Mouse (Mus musculus) liver, embryonic 14.5 days (tissue): Measurements from ENCODE around the gene Eefsec. TPM values are rescaled to one million over a fixed set of nuclear protein-coding genes. Genes with fewer than 3 reads are reported as not detected.
A peak's percentile ranks its signal among the peaks of the same experiment; 100 is the strongest.

Experiments
- ATAC-seq: fragments of 200-750 bp; cut with Nextera tagmentation; 2 replicates; pipeline ENCODE4 v1.8.0; 2017; ENCODE audit warnings: moderate number of reproducible peaks, mild to moderate bottlenecking, moderate library complexity; ENCODE audit not compliant: insufficient read depth
- DNase-seq, 3 experiments: peaks; one replicate each; pipeline ENCODE4 v3.0.0-alpha.2; 2012 to 2013; ENCODE audit warnings: low read depth in 3 of 3, low spot score in 3 of 3
- H3K27ac ChIP-seq: fragments of 300-500 bp; sonication (generic); 2 replicates; pipeline ENCODE4 v1.5.1; 2014; ENCODE audit warnings: moderate library complexity, mild to moderate bottlenecking, control low read depth, inconsistent platforms
- H3K27me3 ChIP-seq: fragments of 300-500 bp; sonication (generic); 2 replicates; pipeline ENCODE4 v1.6.1; 2014; ENCODE audit warnings: mild to moderate bottlenecking, low read length, moderate library complexity; ENCODE audit not compliant: control insufficient read depth, insufficient read depth
- H3K36me3 ChIP-seq: fragments of 300-500 bp; sonication (generic); replicated peaks from 2 replicates; pipeline ENCODE4 v1.6.1; 2014; ENCODE audit warnings: low read depth; ENCODE audit not compliant: control insufficient read depth, insufficient read depth
- H3K4me1 ChIP-seq, 2 experiments: fragments of 200-500 bp in 1 of 2; fragments of 300-500 bp in 1 of 2; sonication (generic) in 1 of 2; replicated peaks; 2 replicates each; pipeline ENCODE4 v1.6.1; 2012 to 2014; ENCODE audit warnings: antibody characterized with exemption in 1 of 2, inconsistent platforms in 1 of 2, low read length in 1 of 2; ENCODE audit not compliant: control insufficient read depth in 2 of 2, insufficient read depth in 2 of 2
- H3K4me2 ChIP-seq: fragments of 300-500 bp; sonication (generic); 2 replicates; pipeline ENCODE4 v1.6.1; 2014; ENCODE audit warnings: low read depth, mild to moderate bottlenecking, control low read depth, moderate library complexity
- H3K4me3 ChIP-seq, 2 experiments: fragments of 200-500 bp in 1 of 2; fragments of 300-500 bp in 1 of 2; sonication (generic) in 1 of 2; 2 replicates each; pipeline ENCODE4 v1.5.1; 2012 to 2014; ENCODE audit warnings: low read depth in 2 of 2, low read length in 2 of 2, mild to moderate bottlenecking in 2 of 2, control low read depth in 1 of 2, inconsistent platforms in 1 of 2, moderate library complexity in 1 of 2; ENCODE audit not compliant: insufficient read depth in 1 of 2
- H3K9ac ChIP-seq: fragments of 300-500 bp; sonication (generic); replicated peaks from 2 replicates; pipeline ENCODE4 v1.6.1; 2014; ENCODE audit warnings: mild to moderate bottlenecking, control low read depth, moderate library complexity
- H3K9me3 ChIP-seq: fragments of 300-500 bp; sonication (generic); 2 replicates; pipeline ENCODE4 v1.6.1; 2016; ENCODE audit warnings: low read length, mixed read lengths; ENCODE audit not compliant: control insufficient read depth
- CTCF ChIP-seq: IDR thresholded peaks from 2 replicates; pipeline ENCODE4 v1.5.1; 2016; ENCODE audit warnings: antibody characterized with exemption, low read depth, control low read depth
- EP300 ChIP-seq: IDR thresholded peaks from 2 replicates; pipeline ENCODE4 v1.6.1; 2016; ENCODE audit warnings: antibody characterized with exemption, low read depth
- WGBS: fragments of 180-500 bp; shearing (Covaris S2); extraction: QIAGEN DNeasy Blood & Tissue Kit; methylation state at CpG from one replicate; pipeline ENCODE4 v1.1.7; 2014; ENCODE audit not compliant: insufficient replicate concordance; 5-methylcytosine and 5-hydroxymethylcytosine counted together
- polyA plus RNA-seq, 2 experiments: library from polyadenylated mRNA; depleted of rRNA in 1 of 2; stranded (reverse) in 1 of 2; unstranded in 1 of 2; fragments of >200 nt; fragmentation: Nextera tagmentation in 1 of 2; extraction: Ambion mirVana in 1 of 2; gene quantifications; 2 replicates each; pipeline versions ENCODE4 v1.2.1 to v1.2.3; 2012 to 2014

Gene Eefsec
- polyA plus RNA-seq, 2 experiments = 9.7 to 14.3 TPM

DNA sequence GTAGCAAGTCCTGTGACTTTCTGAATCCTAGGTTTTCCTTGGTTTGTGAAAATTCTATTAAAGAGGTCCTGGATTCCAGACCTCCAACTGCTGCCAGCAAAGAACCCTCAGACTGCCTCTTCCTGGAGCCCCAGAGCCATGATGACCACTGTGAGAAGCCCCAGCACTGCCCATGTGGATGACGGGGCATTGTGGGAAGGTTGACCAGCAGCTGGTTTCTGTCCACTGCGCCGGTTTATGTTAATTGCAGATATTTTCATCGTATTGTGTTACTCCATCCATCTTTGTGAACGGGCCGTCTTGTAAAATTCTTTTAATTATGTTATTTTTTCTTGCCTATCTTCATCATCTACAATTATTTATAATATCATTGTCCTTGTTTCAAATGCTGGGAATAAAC is 171.7 kb downstream of the Eefsec start:
- TF ChIP-seq EP300 = no peak
- Histone ChIP-seq H3K4me1 (no peaks in the 10 kb centered on the region), H3K9me3 (no peaks in the 10 kb centered on the region), H3K27me3 (no peaks in the 10 kb centered on the region), H3K36me3 (no peaks in the 10 kb centered on the region), H3K4me3 (no peak overlapping the region), H3K27ac (no peak overlapping the region), H3K9ac (no peak overlapping the region), H3K4me2 (no peak overlapping the region)
- DNase-seq (no peak), ATAC-seq (no peak)
- WGBS = 84% methylated on average over 6 of the region's 6 CpGs

GRCm38 (mm10) chr6:88267970-88268369 is 178.4 kb downstream of the Eefsec start:
- Histone ChIP-seq H3K4me2 (no peak overlapping the region), H3K4me3 (no peak overlapping the region), H3K9me3 (no peaks in the 10 kb centered on the region), H3K36me3 (no peaks in the 10 kb centered on the region), H3K27ac (no peak overlapping the region), H3K4me1 (0 out of 4 replicates have a peak, but pooled peaks cover 0 to 2% of the 10 kb centered on the region in 2 experiments), H3K9ac (no peak overlapping the region), H3K27me3 (no peaks in the 10 kb centered on the region)
- no peak for DNase-seq
- no peak for TF ChIP-seq EP300
- no peak for TF ChIP-seq CTCF
- 32% methylated on average over 2 of the region's 2 CpGs for WGBS
- no peak for ATAC-seq

GRCm38 (mm10) chr6:88267068-88267467 is 179.3 kb downstream of the Eefsec start:
- ATAC-seq = no peak
- 65% methylated on average over 3 of the region's 3 CpGs for WGBS
- H3K4me2 ChIP-seq = no peak overlapping the region
- 0 out of 4 replicates have a peak, but pooled peaks cover 0 to 2% of the 10 kb centered on the region in 2 experiments for H3K4me1 ChIP-seq
- no peak overlapping the region for H3K4me3 ChIP-seq
- no peak for TF ChIP-seq CTCF
- TF ChIP-seq EP300 = no peak
- H3K27ac ChIP-seq = no peak overlapping the region
- no peaks in the 10 kb centered on the region for H3K36me3 ChIP-seq
- no peaks in the 10 kb centered on the region for H3K27me3 ChIP-seq
- no peak overlapping the region for H3K9ac ChIP-seq
- DNase-seq = no peak
- H3K9me3 ChIP-seq = no peaks in the 10 kb centered on the region

DNA sequence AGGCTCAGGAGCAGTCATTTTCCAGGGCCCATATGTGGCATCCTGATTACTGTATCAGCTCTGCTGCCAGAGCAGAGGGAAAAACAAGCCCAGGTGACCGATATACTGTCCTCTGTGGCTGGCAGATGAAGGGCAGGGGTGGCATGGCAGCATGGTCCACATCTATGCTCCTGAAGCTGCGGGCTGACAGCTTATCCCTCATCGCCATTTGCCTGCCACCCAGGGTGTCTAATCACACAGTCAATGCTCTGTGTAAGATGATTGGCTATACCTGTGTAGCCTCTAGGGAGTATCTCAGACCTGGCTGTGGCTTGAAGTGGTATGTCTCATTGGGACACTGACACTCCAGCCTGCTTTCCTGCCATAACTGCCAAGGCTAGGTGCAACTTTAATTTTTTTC is 180.3 kb downstream of the Eefsec start:
- ATAC-seq (peak; percentile 61; the same call in 1 of the 2 replicates), DNase-seq (no peak)
- Histone ChIP-seq H3K36me3 (no peaks in the 10 kb centered on the region), H3K4me3 (no peak overlapping the region), H3K9ac (no peak overlapping the region), H3K4me2 (no peak overlapping the region), H3K4me1 (peaks cover 0 to 2% of the 10 kb centered on the region in 2 experiments; a peak in 1 of 4 replicates), H3K27ac (no peak overlapping the region), H3K27me3 (no peaks in the 10 kb centered on the region), H3K9me3 (no peaks in the 10 kb centered on the region)
- peak; percentile 15; the same call in 1 of the 2 replicates for TF ChIP-seq EP300
- TF ChIP-seq CTCF = no peak
- WGBS = 51% methylated on average over 3 of the region's 3 CpGs

DNA sequence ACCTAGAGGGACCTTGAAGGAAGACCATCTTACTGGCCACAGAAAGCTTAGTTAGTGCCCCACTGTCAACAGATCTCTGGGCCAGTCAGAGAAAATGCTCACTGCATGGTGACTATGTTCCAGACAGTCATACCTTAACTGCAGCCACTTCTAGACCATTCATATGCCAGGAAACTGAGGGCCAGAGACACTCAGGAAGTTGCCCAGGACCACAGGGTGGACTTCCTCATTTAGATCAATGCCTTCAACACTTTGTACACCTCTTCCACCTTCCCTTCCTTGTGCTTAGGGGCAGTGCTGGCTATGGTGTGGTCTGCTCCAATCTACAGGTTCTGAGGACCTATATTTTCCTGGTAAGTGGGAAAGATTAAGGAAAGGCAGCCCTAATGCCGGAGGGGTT is 181.0 kb downstream of the Eefsec start:
- 64% methylated on average over 1 of the region's 1 CpGs for WGBS
- H3K4me1 ChIP-seq = peaks cover 0 to 2% of the 10 kb centered on the region in 2 experiments; a peak in 1 of 4 replicates
- no peak for TF ChIP-seq CTCF
- no peak for TF ChIP-seq EP300
- ATAC-seq = no peak
- H3K9me3 ChIP-seq = no peaks in the 10 kb centered on the region
- no peak overlapping the region for H3K27ac ChIP-seq
- H3K36me3 ChIP-seq = no peaks in the 10 kb centered on the region
- no peak overlapping the region for H3K9ac ChIP-seq
- no peaks in the 10 kb centered on the region for H3K27me3 ChIP-seq
- no peak overlapping the region for H3K4me2 ChIP-seq
- no peak for DNase-seq
- H3K4me3 ChIP-seq = no peak overlapping the region
